Mouse (Mus musculus): ENCODE measurements around the gene Hacd4. TPM values are rescaled to one million over a fixed set of nuclear protein-coding genes. Genes with fewer than 3 reads are reported as not detected.

Hacd4 gene
- polyA plus RNA-seq (2014; fragmentation: Nextera tagmentation; extraction: Ambion mirVana): 2.4 and 3.8 TPM in 2 replicates

DNA sequence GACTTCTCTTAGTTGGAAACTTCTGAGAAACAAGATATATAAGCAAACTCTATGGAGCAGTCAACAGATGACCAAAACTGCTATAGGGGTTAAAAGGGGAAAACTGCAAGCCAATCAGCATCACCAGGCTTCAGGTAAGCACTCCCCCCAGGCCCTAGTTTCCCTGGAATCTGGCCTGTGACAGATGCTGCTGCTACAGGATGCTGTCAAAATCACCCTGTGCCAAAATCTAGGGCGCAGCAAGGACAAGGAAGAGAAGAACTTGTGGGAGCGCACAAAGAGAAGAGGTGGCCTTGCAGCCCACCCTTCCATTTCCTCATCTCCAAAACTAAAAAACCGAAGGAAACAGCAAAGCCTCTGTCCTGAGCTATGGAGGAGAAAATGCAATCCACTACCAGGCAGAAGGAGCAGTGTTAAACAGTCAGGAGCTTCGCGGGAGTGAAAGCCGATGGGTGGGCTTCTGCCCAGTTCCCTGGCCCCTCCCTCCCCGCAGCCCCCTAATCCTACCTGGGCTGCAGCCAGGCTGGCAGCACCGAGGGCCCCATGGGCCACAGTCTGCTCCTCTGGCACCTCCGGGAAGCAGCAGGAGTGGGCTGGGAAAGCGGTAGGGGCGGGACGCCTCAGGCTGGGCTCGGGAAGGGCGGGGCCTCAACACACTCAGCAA is at the start of gene Hacd4:
TSS of gene Hacd4 (minus strand) at position 603 of the 664 bp plus-strand sequence.
- no peak within 1 kb of the TSS for H3K27ac ChIP-seq (replicated peaks; ENCODE audit: low read depth, low read length)
- ATAC-seq (ENCODE audit: low FRiP score, low TSS enrichment): peak; percentile 62
- DNase-seq: peak; percentile 54
- H3K4me1 ChIP-seq (ENCODE audit: control insufficient read depth, insufficient read depth, low read length): 0 out of 2 replicates have a peak, but pooled peaks cover 5% of the 10 kb centered on the region
- no peaks in the 10 kb centered on the region for H3K27me3 ChIP-seq (ENCODE audit: control insufficient read depth, insufficient read depth, low read length)
- WGBS: 7% methylated on average over 14 of the region's 14 CpGs
- no peaks in the 10 kb centered on the region for H3K36me3 ChIP-seq (ENCODE audit: control insufficient read depth, insufficient read depth, low read length)
- peak within 1 kb of the TSS; percentile 65 for H3K4me2 ChIP-seq (ENCODE audit: low read length)
- peak within 1 kb of the TSS; percentile 31 for H3K4me3 ChIP-seq (replicated peaks; ENCODE audit: low read depth, low read length)
- peak within 1 kb of the TSS; percentile 52 for H3K9ac ChIP-seq (replicated peaks; ENCODE audit: low read length)
- H3K9me3 ChIP-seq (ENCODE audit: control insufficient read depth, low read length): no peaks in the 10 kb centered on the region

DNA sequence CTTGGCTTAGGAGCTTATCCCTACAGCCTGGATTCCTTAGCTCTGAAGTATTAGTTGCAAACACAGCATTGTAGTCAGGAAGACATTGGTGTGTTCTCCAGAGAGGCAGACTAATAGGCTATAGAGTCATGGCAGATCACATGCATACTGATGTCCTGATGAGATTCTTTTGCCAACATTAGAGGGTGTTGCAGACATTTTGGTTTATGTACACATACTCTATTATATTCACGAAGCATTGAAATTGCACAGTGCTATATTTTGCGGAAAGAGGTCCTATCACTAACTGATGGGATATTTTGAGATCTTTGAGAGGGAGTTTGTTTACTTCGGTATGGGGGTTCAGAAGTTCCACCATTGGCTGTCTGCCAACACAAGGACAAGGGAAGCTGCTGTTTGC is 49.4 kb upstream of the Hacd4 start:
- WGBS: 94% methylated on average over 3 of the region's 3 CpGs
- no peaks in the 10 kb centered on the region for H3K36me3 ChIP-seq (ENCODE audit: control insufficient read depth, insufficient read depth, low read length)

DNA sequence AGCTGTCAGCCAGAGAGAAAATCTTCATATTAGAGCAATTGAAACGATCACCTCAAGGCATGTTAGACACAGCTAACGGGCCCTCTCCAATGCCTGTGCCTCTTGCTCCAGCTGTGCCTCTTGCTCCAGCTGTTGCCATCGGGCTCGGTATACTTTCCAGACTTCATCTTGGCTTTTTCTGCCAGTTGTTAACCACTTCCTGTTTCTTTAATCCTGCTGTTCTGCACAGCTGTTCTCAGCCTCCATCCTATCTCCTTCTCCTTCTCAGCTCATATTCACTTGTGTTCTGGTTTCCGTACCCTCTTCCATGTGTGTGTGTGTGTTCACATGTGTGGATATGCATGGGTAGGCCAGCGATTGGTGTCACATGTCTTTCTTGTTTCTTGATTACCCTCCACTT is 41.4 kb upstream of the Hacd4 start:
- H3K4me2 ChIP-seq (ENCODE audit: low read length): no peak overlapping the region
- H3K9me3 ChIP-seq (ENCODE audit: control insufficient read depth, low read length): no peaks in the 10 kb centered on the region
- no peak overlapping the region for H3K27ac ChIP-seq (replicated peaks; ENCODE audit: low read depth, low read length)
- no peaks in the 10 kb centered on the region for H3K27me3 ChIP-seq (ENCODE audit: control insufficient read depth, insufficient read depth, low read length)
- WGBS: 86% methylated on average over 6 of the region's 6 CpGs
- DNase-seq (no peak), ATAC-seq (ENCODE audit: low FRiP score, low TSS enrichment) (no peak)
- no peaks in the 10 kb centered on the region for H3K36me3 ChIP-seq (ENCODE audit: control insufficient read depth, insufficient read depth, low read length)
- H3K4me3 ChIP-seq (replicated peaks; ENCODE audit: low read depth, low read length): no peak overlapping the region
- no peaks in the 10 kb centered on the region for H3K4me1 ChIP-seq (ENCODE audit: control insufficient read depth, insufficient read depth, low read length)
- no peak overlapping the region for H3K9ac ChIP-seq (replicated peaks; ENCODE audit: low read length)

More for the DNA sequence above, 49.4 kb upstream of the Hacd4 start:
- ATAC-seq (ENCODE audit: low FRiP score, low TSS enrichment) (no peak), DNase-seq (no peak)
- Histone ChIP-seq H3K9me3 (ENCODE audit: control insufficient read depth, low read length) (no peaks in the 10 kb centered on the region), H3K4me1 (ENCODE audit: control insufficient read depth, insufficient read depth, low read length) (no peaks in the 10 kb centered on the region), H3K9ac (replicated peaks; ENCODE audit: low read length) (no peak overlapping the region), H3K27ac (replicated peaks; ENCODE audit: low read depth, low read length) (no peak overlapping the region), H3K4me3 (replicated peaks; ENCODE audit: low read depth, low read length) (no peak overlapping the region), H3K27me3 (ENCODE audit: control insufficient read depth, insufficient read depth, low read length) (no peaks in the 10 kb centered on the region), H3K4me2 (ENCODE audit: low read length) (no peak overlapping the region)

DNA sequence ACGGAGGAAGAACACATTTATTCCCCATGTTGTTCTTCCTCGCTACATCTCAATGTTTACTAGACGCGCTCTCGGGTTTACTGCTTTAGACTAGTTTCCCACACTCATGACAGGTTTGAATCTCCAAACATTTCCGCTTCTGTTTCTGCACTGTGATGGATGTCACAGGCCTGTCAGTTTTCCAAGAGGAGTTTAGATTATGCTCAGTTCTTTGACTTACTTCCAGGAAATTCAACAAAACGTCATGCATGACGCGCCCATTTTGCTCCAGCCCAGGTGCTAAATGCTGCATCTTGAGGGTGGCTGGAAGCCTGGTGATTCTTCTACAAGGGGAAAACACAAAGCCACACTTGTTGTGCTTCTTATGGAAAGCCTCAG is 40.1 kb upstream of the Hacd4 start:
- no peak for ATAC-seq (ENCODE audit: low FRiP score, low TSS enrichment)
- H3K4me2 ChIP-seq (ENCODE audit: low read length): no peak overlapping the region
- no peak overlapping the region for H3K27ac ChIP-seq (replicated peaks; ENCODE audit: low read depth, low read length)
- H3K27me3 ChIP-seq (ENCODE audit: control insufficient read depth, insufficient read depth, low read length): no peaks in the 10 kb centered on the region
- no peak for DNase-seq
- no peak overlapping the region for H3K4me3 ChIP-seq (replicated peaks; ENCODE audit: low read depth, low read length)
- H3K9me3 ChIP-seq (ENCODE audit: control insufficient read depth, low read length): no peaks in the 10 kb centered on the region
- 92% methylated on average over 9 of the region's 9 CpGs for WGBS
- no peaks in the 10 kb centered on the region for H3K4me1 ChIP-seq (ENCODE audit: control insufficient read depth, insufficient read depth, low read length)
- no peaks in the 10 kb centered on the region for H3K36me3 ChIP-seq (ENCODE audit: control insufficient read depth, insufficient read depth, low read length)
- no peak overlapping the region for H3K9ac ChIP-seq (replicated peaks; ENCODE audit: low read length)

DNA sequence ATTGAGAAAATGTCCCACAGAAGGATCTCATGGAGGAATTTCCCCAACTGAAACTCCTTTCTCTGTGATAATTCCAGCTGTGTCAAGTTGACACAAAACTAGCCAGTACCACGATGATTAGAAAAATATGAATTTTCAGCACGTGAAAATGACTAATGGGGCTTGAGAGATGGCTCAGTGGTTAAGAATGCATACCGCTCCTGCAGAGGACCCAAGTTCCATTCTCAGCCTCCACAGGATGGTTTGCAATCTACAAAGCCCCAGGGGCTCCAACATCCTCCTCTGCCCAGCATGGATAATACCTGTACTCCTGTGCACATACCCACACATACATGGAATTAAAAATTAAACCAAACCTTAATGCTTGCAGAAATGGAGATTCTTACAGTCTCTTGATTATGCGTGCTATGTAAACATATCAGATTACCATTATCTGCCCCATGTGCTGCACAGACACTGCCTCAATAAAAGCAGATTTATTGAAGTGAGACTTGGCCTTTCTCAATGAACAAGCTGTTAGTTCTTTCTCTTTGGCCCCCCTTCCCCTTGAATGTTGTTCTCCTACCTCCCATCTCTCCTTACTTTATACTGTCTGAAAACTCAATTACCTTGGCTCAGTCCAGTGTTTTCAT is 39.6 kb upstream of the Hacd4 start:
- ATAC-seq (ENCODE audit: low FRiP score, low TSS enrichment): no peak
- WGBS: 88% methylated on average over 4 of the region's 4 CpGs
- no peaks in the 10 kb centered on the region for H3K4me1 ChIP-seq (ENCODE audit: control insufficient read depth, insufficient read depth, low read length)

DNA sequence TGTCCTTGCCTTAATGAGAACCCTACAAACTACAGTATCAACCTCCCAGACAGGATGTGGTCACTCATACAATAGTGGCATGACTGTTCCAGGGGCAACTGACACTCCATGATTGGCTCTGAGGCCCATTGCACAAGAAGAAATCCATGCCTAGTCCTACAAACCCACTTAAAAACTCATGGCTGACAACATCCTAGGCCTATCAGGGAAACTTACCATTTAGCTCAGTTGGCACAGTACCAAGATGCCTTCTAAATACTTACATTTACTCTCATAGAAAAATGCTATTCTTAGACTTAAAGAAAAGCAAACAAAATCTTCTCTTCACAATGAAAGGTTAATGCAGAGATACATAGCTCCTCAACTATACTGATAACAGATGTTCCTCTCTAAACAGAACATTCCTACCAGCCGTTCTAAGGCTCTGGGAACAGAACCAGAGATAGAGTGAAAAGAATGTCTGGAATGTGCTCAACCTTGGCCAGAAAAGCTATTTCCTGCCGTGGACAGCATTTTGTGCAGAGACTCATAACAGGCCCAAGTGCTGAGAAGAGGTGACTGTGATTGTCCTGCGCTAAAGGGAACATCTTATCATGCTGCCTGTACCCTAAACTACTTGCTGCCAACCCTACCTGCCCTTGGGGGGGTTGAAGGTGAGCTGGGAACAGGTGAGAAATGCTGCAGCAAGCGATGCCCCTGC is 37.9 kb upstream of the Hacd4 start:
- Histone ChIP-seq H3K9ac (replicated peaks; ENCODE audit: low read length) (no peak overlapping the region), H3K27ac (replicated peaks; ENCODE audit: low read depth, low read length) (no peak overlapping the region), H3K4me3 (replicated peaks; ENCODE audit: low read depth, low read length) (no peak overlapping the region), H3K9me3 (ENCODE audit: control insufficient read depth, low read length) (no peaks in the 10 kb centered on the region), H3K36me3 (ENCODE audit: control insufficient read depth, insufficient read depth, low read length) (no peaks in the 10 kb centered on the region), H3K4me1 (ENCODE audit: control insufficient read depth, insufficient read depth, low read length) (no peaks in the 10 kb centered on the region), H3K27me3 (ENCODE audit: control insufficient read depth, insufficient read depth, low read length) (no peaks in the 10 kb centered on the region), H3K4me2 (ENCODE audit: low read length) (no peak overlapping the region)
- ATAC-seq (ENCODE audit: low FRiP score, low TSS enrichment): no peak
- 76% methylated on average over 4 of the region's 4 CpGs for WGBS
- DNase-seq: no peak

More for the DNA sequence above, 39.6 kb upstream of the Hacd4 start:
- no peaks in the 10 kb centered on the region for H3K27me3 ChIP-seq (ENCODE audit: control insufficient read depth, insufficient read depth, low read length)
- H3K9me3 ChIP-seq (ENCODE audit: control insufficient read depth, low read length): no peaks in the 10 kb centered on the region
- H3K27ac ChIP-seq (replicated peaks; ENCODE audit: low read depth, low read length): no peak overlapping the region
- no peak overlapping the region for H3K4me3 ChIP-seq (replicated peaks; ENCODE audit: low read depth, low read length)
- DNase-seq: no peak
- H3K36me3 ChIP-seq (ENCODE audit: control insufficient read depth, insufficient read depth, low read length): no peaks in the 10 kb centered on the region
- H3K4me2 ChIP-seq (ENCODE audit: low read length): no peak overlapping the region
- no peak overlapping the region for H3K9ac ChIP-seq (replicated peaks; ENCODE audit: low read length)

DNA sequence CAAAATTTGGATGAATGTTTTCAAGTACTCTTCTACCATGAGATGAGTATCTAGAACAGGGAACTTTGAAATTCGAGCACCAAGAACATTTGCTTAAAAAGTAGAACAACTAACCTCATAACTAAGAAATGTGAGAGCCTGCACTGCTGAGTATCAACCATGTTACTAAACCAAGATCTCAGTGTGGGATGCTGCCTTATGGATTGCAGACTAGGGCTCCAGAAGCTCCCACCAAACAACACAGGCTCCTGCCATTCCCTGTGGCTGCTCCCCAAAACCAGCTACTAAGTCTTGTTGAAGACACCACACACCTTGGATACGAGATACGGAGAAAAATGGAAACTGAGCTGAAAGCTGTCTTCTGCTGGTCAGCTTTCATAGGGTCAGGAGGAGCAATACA is 37.4 kb upstream of the Hacd4 start:
- Histone ChIP-seq H3K36me3 (ENCODE audit: control insufficient read depth, insufficient read depth, low read length) (no peaks in the 10 kb centered on the region), H3K9ac (replicated peaks; ENCODE audit: low read length) (no peak overlapping the region), H3K4me1 (ENCODE audit: control insufficient read depth, insufficient read depth, low read length) (no peaks in the 10 kb centered on the region), H3K4me3 (replicated peaks; ENCODE audit: low read depth, low read length) (no peak overlapping the region), H3K4me2 (ENCODE audit: low read length) (no peak overlapping the region), H3K27me3 (ENCODE audit: control insufficient read depth, insufficient read depth, low read length) (no peaks in the 10 kb centered on the region), H3K9me3 (ENCODE audit: control insufficient read depth, low read length) (no peaks in the 10 kb centered on the region), H3K27ac (replicated peaks; ENCODE audit: low read depth, low read length) (no peak overlapping the region)
- DNase-seq (no peak), ATAC-seq (ENCODE audit: low FRiP score, low TSS enrichment) (no peak)
- WGBS: 90% methylated on average over 3 of the region's 3 CpGs

DNA sequence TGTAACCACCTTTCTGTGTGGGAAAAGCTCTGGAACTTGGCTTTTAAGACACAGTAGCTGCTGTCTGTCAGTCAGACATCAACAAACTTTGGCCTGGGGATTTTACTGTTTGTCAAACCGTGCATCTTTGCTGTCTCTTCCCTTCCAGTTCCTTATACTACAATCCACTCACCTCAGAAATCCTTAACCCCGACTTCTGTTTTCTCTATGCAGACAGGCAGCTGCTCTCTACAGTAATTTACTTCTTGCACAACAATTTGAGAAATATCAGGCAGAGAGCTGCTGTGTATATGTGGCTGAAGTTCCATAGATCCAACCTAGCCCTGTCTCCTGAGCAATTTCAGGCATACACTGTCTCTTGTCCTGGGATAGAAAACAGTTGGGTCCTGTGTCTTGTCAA is 32.8 kb upstream of the Hacd4 start:
- no peak overlapping the region for H3K4me2 ChIP-seq (ENCODE audit: low read length)
- H3K27me3 ChIP-seq (ENCODE audit: control insufficient read depth, insufficient read depth, low read length): no peaks in the 10 kb centered on the region
- no peak for DNase-seq
- H3K36me3 ChIP-seq (ENCODE audit: control insufficient read depth, insufficient read depth, low read length): no peaks in the 10 kb centered on the region
- WGBS: 80% methylated on average over 2 of the region's 2 CpGs
- H3K4me3 ChIP-seq (replicated peaks; ENCODE audit: low read depth, low read length): no peak overlapping the region
- no peak overlapping the region for H3K9ac ChIP-seq (replicated peaks; ENCODE audit: low read length)
- ATAC-seq (ENCODE audit: low FRiP score, low TSS enrichment): no peak
- H3K4me1 ChIP-seq (ENCODE audit: control insufficient read depth, insufficient read depth, low read length): no peaks in the 10 kb centered on the region
- H3K27ac ChIP-seq (replicated peaks; ENCODE audit: low read depth, low read length): no peak overlapping the region
- no peaks in the 10 kb centered on the region for H3K9me3 ChIP-seq (ENCODE audit: control insufficient read depth, low read length)

Measured in midbrain, embryonic 14.5 days (tissue).